Mouse (Mus musculus): ENCODE results near the gene Ythdf1. TPM values are rescaled to one million over a fixed set of nuclear protein-coding genes. Genes with fewer than 3 reads are reported as not detected.

The Ythdf1 gene
- 10 to 100 TPM; 53.7 to 57.3 (median 55.3) TPM for total RNA-seq (2022)

DNA sequence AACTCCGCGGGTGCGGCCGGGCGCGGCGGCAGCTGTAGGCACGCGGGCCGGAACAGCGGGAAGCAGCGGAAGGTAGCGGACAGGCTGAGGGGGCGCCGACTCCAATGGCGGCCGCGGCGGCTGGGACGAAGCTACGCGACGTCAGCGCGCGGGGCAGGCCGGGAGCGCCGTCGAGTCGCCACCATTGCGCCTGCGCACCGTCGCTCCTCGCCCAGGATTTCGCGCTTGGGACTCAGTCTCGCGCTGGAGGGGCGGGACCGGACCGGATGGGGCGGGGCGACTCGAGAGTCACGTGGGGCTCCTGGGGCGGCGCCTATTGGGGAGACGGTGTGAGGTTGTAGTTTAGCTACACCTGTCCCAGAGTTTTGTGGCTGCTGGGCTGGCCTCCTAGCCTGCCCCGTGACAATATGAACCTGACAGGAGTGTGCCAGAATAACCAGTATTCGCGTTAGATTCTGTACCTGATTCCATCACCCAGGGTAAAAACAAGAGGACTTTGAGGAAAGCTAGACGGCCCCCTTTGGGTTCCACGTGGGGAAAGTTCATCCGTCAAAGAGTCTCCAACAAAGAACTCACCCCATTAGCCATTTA is at the start of gene Ythdf1:
Gene Ythdf1, minus strand, starts transcription at position 140 of the 591 bp plus-strand sequence.
- peak; percentile 94 to 95 for DNase-seq (ENCODE audit: low spot score in 2 of 2)

- peak; percentile 88 to 91 for DNase-seq (ENCODE audit: low spot score in 2 of 2)
These were observed 46.4 kb upstream of the Ythdf1 start, which contains the start of gene Arfgap1 for GRCm38 (mm10) chr2:180967010-180967763. Gene Arfgap1 (plus strand): TSS chr2:180967225.

DNA sequence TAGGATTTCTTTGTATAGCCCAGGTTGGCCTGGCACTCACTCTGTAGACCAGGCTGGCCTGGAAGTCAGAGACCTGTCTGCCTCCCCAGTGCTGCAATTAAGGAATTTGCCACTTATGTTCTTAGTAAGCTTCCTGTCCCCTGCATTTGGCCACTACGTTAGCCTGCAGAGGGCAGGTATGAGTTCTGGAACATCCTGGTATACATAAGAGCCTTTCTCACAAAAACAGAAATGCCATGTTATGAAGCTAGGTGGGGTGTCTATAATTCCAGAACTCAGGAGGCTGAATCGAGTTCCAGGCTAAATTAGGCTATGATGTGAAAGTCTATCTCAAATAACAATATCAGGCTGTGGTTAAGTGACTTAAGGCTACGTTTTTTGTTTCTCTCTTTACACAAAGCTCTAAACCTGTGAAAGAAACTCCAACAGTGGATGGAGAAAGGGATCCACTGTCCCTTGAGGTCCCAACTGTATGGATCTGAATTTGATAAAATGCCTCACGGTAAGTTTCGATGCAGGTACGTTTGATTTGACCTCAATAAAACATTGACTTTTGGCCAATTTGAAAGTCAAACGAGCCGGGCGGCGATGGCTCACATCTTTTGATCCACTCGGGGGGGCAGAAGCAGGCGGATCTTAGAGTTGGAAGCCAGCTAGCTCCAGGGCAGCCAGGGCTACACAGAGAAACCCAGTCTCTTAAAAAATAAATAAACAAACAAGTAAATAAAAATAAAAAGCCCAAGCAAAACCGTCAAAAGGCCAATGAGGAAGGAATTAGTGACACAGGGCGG is 45.5 kb upstream of the Ythdf1 start:
- DNase-seq (ENCODE audit: low spot score in 2 of 2) = no peak

GRCm38 (mm10) chr2:180963956-180964355 is 43.2 kb upstream of the Ythdf1 start:
- DNase-seq (ENCODE audit: low spot score in 2 of 2) = peak; percentile 48 to 77

DNA sequence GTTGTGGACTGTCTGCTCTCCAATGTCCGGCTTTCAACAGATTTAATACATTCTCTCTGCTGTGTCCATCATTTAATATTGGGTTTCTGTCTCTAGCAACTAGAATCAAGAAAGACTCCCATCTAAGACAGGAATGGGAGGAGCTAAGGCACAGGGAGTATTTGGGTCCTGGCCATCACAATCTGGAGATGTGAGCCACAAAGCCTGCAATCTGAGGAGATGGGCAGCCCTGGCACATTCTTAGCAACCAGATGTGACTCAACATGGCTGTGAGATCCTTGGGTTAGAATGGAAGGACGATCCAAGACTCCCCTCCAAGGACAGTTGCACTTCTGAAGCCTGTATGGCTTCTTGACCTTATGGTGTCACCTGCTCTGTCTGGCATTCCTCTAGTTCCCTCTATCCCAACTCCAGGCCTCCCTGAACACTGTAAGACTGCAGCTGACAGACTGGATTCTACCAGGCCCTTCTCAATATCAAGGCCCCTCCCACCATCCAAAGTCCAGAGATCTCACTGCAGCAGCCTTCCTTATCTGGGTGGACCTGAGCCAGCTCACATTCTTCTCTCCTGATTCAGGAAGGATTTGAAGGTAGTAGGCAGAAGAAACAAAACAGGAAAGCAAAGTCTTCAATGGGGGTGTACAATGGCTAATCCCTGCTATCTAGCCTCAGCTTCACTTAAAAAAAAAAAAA is 42.0 kb upstream of the Ythdf1 start:
- DNase-seq (ENCODE audit: low spot score in 2 of 2) = no peak

DNA sequence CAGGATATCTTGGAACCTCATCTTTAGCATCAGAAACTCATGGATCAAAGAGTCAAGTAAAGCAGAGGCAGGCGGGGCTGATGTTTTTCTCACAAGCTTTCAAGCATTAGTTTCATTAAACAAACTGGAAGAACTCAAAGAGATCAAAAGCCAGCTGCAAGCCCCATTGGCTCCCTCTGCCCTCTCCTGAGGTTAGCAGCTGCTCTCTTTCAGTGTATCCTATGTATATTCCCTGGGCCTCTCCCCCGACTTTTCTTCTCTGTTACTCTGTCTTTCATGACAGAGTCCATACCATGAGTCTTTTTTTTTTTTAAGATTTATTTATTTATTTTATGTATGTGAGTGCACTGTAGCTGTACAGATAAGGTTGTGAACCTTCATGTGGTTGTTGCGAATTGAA is 39.4 kb upstream of the Ythdf1 start:
- DNase-seq (ENCODE audit: low spot score in 2 of 2) = no peak

- no peak for DNase-seq (ENCODE audit: low spot score in 2 of 2)
These were observed 38.9 kb upstream of the Ythdf1 start for GRCm38 (mm10) chr2:180959605-180960004.

GRCm38 (mm10) chr2:180954061-180955047 is 33.6 kb upstream of the Ythdf1 start, which contains the start of gene Nkain4:
Gene Nkain4 (minus strand): TSS chr2:180954699.
- DNase-seq (ENCODE audit: low spot score in 2 of 2) = peak; percentile 26 to 32

DNA sequence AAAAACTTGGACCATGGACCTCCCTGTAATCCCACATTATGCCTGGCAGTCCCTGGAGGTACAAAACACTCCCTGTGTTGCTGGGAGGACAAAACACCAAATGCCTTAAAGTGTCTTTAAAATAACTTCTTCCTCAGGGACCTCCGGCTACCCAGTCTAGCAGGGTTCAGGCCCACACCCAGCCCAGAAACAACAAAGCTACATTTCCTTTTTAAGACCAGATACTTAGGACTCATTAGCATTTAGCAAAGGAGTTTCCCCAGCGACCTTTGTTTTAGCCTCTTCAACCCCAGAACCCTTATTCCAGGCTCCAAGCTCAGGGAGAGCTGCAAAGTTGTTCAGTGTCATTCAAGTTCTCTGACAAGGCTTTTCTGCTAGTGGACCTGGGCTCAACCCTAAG is 32.9 kb upstream of the Ythdf1 start:
- no peak for DNase-seq (ENCODE audit: low spot score in 2 of 2)

DNA sequence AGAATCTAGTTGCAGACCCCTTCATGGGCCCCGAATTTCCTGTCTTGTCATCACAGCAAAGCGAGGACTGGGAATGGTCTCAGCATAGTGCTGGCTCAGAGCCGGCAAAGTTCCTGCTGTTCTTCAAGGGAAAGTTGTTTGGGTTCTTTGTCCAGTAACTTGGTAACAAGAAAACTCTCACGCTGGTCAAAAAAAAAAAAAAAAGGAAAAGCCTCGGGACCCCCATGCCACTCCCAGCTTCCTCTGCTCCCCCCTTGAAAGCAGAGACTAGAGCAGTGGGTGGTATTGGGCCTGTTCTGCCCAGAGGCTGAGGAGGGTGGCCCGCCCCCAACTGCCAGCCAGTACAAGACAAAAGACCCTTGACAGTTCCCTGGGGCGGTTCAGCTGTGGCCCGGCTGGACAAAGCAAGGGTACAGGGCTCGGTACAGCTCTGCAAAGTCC is 32.0 kb upstream of the Ythdf1 start:
- DNase-seq (ENCODE audit: low spot score in 2 of 2) = peak; percentile 35 to 61

- no peak for DNase-seq (ENCODE audit: low spot score in 2 of 2)
These were observed 29.2 kb upstream of the Ythdf1 start for GRCm38 (mm10) chr2:180949947-180950346.

DNA sequence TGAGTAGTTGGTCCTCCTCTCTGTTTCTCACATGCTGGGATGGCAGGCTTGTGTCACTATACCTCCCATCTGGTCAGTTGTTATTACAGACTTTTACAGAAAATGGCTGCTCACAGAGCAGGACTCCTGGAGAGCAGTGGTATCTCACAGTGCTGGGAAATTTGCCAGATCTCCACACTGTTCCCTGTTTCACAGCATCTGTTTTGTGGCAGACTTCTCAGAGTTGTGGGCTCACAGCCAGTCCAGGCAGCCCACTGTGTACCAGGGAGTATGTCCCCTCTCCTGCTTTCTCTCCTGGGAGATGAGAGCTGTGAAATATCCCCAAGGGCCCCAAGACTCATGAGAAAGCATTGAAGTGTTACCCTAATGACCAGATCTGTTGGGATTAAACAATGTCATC is 21.1 kb upstream of the Ythdf1 start:
- DNase-seq (ENCODE audit: low spot score in 2 of 2) = peak; percentile 46 to 71

- no peak for DNase-seq (ENCODE audit: low spot score in 2 of 2)
These were observed 19.4 kb upstream of the Ythdf1 start for GRCm38 (mm10) chr2:180940187-180940586.

DNA sequence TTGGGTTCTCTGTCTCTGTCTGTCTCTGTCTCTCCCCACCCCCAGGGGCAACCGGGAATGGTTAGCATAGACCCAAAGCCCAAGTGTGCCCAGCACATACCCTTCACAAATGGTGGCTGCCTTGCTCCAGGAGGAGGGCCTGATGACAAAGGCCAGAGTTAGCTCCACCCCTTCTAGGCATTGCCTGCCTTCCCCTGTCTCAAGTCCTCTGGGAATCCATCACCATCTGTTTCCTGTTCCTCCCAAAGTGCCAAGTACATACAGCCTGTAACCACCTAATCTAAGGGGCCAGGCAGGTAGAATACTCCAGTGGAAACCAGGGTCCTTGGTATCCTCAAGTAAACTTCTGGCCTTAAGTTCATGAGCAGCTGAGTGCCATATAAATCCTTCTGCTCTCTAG is 11.7 kb upstream of the Ythdf1 start:
- DNase-seq (ENCODE audit: low spot score in 2 of 2) = no peak

DNA sequence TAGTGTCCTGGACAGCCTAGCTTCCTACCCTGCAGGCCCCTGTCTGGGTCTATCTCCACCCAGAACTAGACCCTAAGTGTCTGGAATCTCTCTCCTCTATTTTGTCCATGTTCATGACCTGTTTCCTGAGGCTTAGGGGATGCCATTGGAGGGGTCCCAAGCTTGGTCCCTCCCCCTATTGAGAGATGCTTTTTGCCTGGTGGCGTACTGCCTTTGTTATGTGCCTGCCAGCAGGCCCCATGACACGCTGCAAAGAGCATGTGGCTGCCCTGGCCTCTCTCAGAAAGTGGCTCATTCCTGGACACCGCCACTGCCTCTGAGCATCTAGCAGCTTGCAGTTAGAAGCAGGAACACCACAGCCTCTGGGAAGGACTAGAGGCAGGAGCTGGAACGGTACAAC is 8.0 kb upstream of the Ythdf1 start, which contains the start of gene Birc7:
Gene Birc7, plus strand, starts transcription at position 301 of the 400 bp plus-strand sequence.
- DNase-seq (ENCODE audit: low spot score in 2 of 2) = no peak

- DNase-seq (ENCODE audit: low spot score in 2 of 2) = peak; percentile 59 to 80
These were observed 4.4 kb upstream of the Ythdf1 start for GRCm38 (mm10) chr2:180925176-180925575.

DNA sequence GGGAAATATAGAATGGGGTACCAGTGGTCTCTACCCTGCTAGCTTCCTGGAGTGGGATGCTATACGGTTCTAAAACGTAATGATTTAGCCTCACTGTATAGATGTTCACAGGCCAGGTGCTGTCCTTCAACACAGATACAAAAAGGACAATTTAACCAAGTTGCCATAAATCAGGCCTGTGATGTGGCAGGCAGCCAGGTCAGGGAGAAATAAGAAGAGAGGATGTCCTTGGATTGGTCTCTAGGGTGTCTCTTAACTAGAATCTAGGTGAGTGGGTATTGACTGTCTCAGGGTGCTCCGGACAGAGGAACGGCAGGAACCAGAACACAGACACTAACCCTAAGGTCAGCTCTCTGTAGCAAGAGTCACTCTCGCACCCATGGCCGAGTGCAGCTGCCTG is 2.0 kb upstream of the Ythdf1 start:
- no peak for DNase-seq (ENCODE audit: low spot score in 2 of 2)

- peak in 1 of 2 experiments; percentile 25 for DNase-seq (ENCODE audit: low spot score in 2 of 2)
These were observed 588 bp downstream of the Ythdf1 start for GRCm38 (mm10) chr2:180919913-180920809.

GRCm38 (mm10) chr2:180915886-180916433 is 4.8 kb downstream of the Ythdf1 start:
- DNase-seq (ENCODE audit: low spot score in 2 of 2) = no peak

Data from layer of hippocampus, adult 8-10 months (tissue).